Mouse (Mus musculus) hindbrain, embryonic 11.5 days (tissue): ENCODE measurements around the gene Dcbld2. TPM values are rescaled to one million over a fixed set of nuclear protein-coding genes. Genes with fewer than 3 reads are reported as not detected.

Source experiments
- ATAC-seq: fragments of 200-750 bp; cut with Nextera tagmentation; 2 replicates; pipeline ENCODE4 v1.8.0; 2017; ENCODE audit warnings: mild to moderate bottlenecking, moderate TSS enrichment, moderate library complexity; ENCODE audit not compliant: low FRiP score
- DNase-seq: peaks from one replicate; pipeline ENCODE4 v3.0.0-alpha.2; 2015; ENCODE audit warnings: low spot score
- H3K27ac ChIP-seq: fragments of 300-500 bp; sonication (generic); 2 replicates; pipeline ENCODE4 v1.5.1; 2014; ENCODE audit warnings: mild to moderate bottlenecking, low read depth, low read length
- H3K27me3 ChIP-seq: fragments of 300-500 bp; sonication (generic); 2 replicates; pipeline ENCODE4 v1.6.1; 2014; ENCODE audit warnings: mild to moderate bottlenecking, low read length, moderate library complexity, mixed read lengths; ENCODE audit not compliant: control insufficient read depth, insufficient read depth
- H3K36me3 ChIP-seq: fragments of 300-500 bp; sonication (generic); 2 replicates; pipeline ENCODE4 v1.6.1; 2014; ENCODE audit warnings: mild to moderate bottlenecking, low read length, moderate library complexity, mixed read lengths; ENCODE audit not compliant: control insufficient read depth, insufficient read depth
- H3K4me1 ChIP-seq: fragments of 300-500 bp; sonication (generic); replicated peaks from 2 replicates; pipeline ENCODE4 v1.6.1; 2014; ENCODE audit warnings: low read length, mixed read lengths; ENCODE audit not compliant: control insufficient read depth, insufficient read depth
- H3K4me2 ChIP-seq: fragments of 300-500 bp; sonication (generic); replicated peaks from 2 replicates; pipeline ENCODE4 v1.6.1; 2014; ENCODE audit warnings: mild to moderate bottlenecking, low read depth, low read length
- H3K4me3 ChIP-seq: fragments of 300-500 bp; sonication (generic); 2 replicates; pipeline ENCODE4 v1.5.1; 2014; ENCODE audit warnings: low read depth, low read length
- H3K9ac ChIP-seq: fragments of 300-500 bp; sonication (generic); 2 replicates; pipeline ENCODE4 v1.6.1; 2014; ENCODE audit warnings: low read depth, low read length
- H3K9me3 ChIP-seq: fragments of 300-500 bp; sonication (generic); 2 replicates; pipeline ENCODE4 v1.6.1; 2016; ENCODE audit warnings: low read length; ENCODE audit not compliant: control insufficient read depth
- WGBS: fragments of 180-500 bp; shearing (Covaris S2); extraction: QIAGEN DNeasy Blood & Tissue Kit; methylation state at CpG from one replicate; pipeline ENCODE4 v1.1.7; 2014; 5-methylcytosine and 5-hydroxymethylcytosine counted together
- polyA plus RNA-seq: library from polyadenylated mRNA; unstranded; fragments of >200 nt; fragmentation: Nextera tagmentation; extraction: Ambion mirVana; gene quantifications from 2 replicates; pipeline ENCODE4 v1.2.1, GENCODE M21; 2014

Dcbld2 gene
- polyA plus RNA-seq, 1 experiment from 2014 or later: 16.7 TPM

GRCm38 (mm10) chr16:58401079-58401478 is 7.2 kb upstream of the Dcbld2 start:
- Histone ChIP-seq H3K27me3 (no peaks in the 10 kb centered on the region), H3K27ac (no peak overlapping the region), H3K4me2 (no peak overlapping the region), H3K9ac (no peak overlapping the region), H3K9me3 (no peaks in the 10 kb centered on the region), H3K36me3 (no peaks in the 10 kb centered on the region), H3K4me1 (0 out of 2 replicates have a peak, but pooled peaks cover 2% of the 10 kb centered on the region), H3K4me3 (no peak overlapping the region)
- ATAC-seq (no peak), DNase-seq (no peak)
- 56% methylated on average over 2 of the region's 2 CpGs for WGBS

- Histone ChIP-seq H3K4me1 (0 out of 2 replicates have a peak, but pooled peaks cover 2% of the 10 kb centered on the region), H3K4me3 (no peak overlapping the region), H3K9ac (no peak overlapping the region), H3K9me3 (no peaks in the 10 kb centered on the region), H3K27ac (no peak overlapping the region), H3K27me3 (no peaks in the 10 kb centered on the region), H3K36me3 (no peaks in the 10 kb centered on the region), H3K4me2 (no peak overlapping the region)
- ATAC-seq (no peak), DNase-seq (no peak)
- WGBS: 61% methylated on average over 7 of the region's 7 CpGs
These were observed 3.6 kb upstream of the Dcbld2 start for GRCm38 (mm10) chr16:58404665-58405064.

GRCm38 (mm10) chr16:58405271-58405670 is 3.0 kb upstream of the Dcbld2 start:
- Histone ChIP-seq H3K4me3 (no peak overlapping the region), H3K9ac (no peak overlapping the region), H3K4me2 (no peak overlapping the region), H3K36me3 (no peaks in the 10 kb centered on the region), H3K27ac (no peak overlapping the region), H3K4me1 (0 out of 2 replicates have a peak, but pooled peaks cover 2% of the 10 kb centered on the region), H3K9me3 (no peaks in the 10 kb centered on the region), H3K27me3 (no peaks in the 10 kb centered on the region)
- 88% methylated on average over 4 of the region's 4 CpGs for WGBS
- DNase-seq (no peak), ATAC-seq (no peak)

GRCm38 (mm10) chr16:58408487-58409281 is 441 bp downstream of the Dcbld2 start:
- Histone ChIP-seq H3K9me3 (no peaks in the 10 kb centered on the region), H3K4me1 (no peaks in the 10 kb centered on the region), H3K27me3 (no peaks in the 10 kb centered on the region), H3K4me2 (peak overlapping the region; percentile 56), H3K36me3 (no peaks in the 10 kb centered on the region), H3K27ac (peak overlapping the region; percentile 86), H3K9ac (peak overlapping the region; percentile 73), H3K4me3 (peak overlapping the region; percentile 61)
- DNase-seq (peak; percentile 59), ATAC-seq (peak; percentile 72)
- under 1% methylated on average over 42 of the region's 89 CpGs for WGBS

GRCm38 (mm10) chr16:58409825-58410224 is 1.6 kb downstream of the Dcbld2 start:
- peak overlapping the region; percentile 61 for H3K4me3 ChIP-seq
- ATAC-seq: no peak
- H3K9ac ChIP-seq: no peak overlapping the region; the same call in 1 of the 2 replicates
- no peaks in the 10 kb centered on the region for H3K9me3 ChIP-seq
- WGBS: 51% methylated on average over 7 of the region's 7 CpGs
- DNase-seq: no peak
- no peaks in the 10 kb centered on the region for H3K27me3 ChIP-seq
- H3K27ac ChIP-seq: no peak overlapping the region
- H3K36me3 ChIP-seq: no peaks in the 10 kb centered on the region
- no peaks in the 10 kb centered on the region for H3K4me1 ChIP-seq
- peak overlapping the region; percentile 56 for H3K4me2 ChIP-seq

GRCm38 (mm10) chr16:58414801-58415200 is 6.6 kb downstream of the Dcbld2 start:
- Histone ChIP-seq H3K9me3 (no peaks in the 10 kb centered on the region), H3K27ac (no peak overlapping the region), H3K36me3 (no peaks in the 10 kb centered on the region), H3K4me3 (no peak overlapping the region), H3K4me2 (no peak overlapping the region), H3K27me3 (no peaks in the 10 kb centered on the region), H3K9ac (no peak overlapping the region), H3K4me1 (no peaks in the 10 kb centered on the region)
- DNase-seq (no peak), ATAC-seq (no peak)
- WGBS: 95% methylated on average over 4 of the region's 4 CpGs

- 100% methylated on average over 2 of the region's 2 CpGs for WGBS
- Histone ChIP-seq H3K4me1 (no peaks in the 10 kb centered on the region), H3K4me2 (no peak overlapping the region), H3K36me3 (no peaks in the 10 kb centered on the region), H3K9me3 (no peaks in the 10 kb centered on the region), H3K27me3 (no peaks in the 10 kb centered on the region), H3K4me3 (no peak overlapping the region), H3K27ac (no peak overlapping the region), H3K9ac (no peak overlapping the region)
- ATAC-seq (peak; percentile 23; the same call in 1 of the 2 replicates), DNase-seq (no peak)
These were observed 7.3 kb downstream of the Dcbld2 start for GRCm38 (mm10) chr16:58415500-58415899.

GRCm38 (mm10) chr16:58421696-58422354 is 13.6 kb downstream of the Dcbld2 start:
- no peak overlapping the region for H3K9ac ChIP-seq
- H3K4me2 ChIP-seq: no peak overlapping the region
- DNase-seq (no peak), ATAC-seq (no peak)
- H3K4me1 ChIP-seq: no peaks in the 10 kb centered on the region
- no peaks in the 10 kb centered on the region for H3K27me3 ChIP-seq
- no peaks in the 10 kb centered on the region for H3K9me3 ChIP-seq
- WGBS: 62% methylated on average over 11 of the region's 11 CpGs
- H3K27ac ChIP-seq: no peak overlapping the region
- no peak overlapping the region for H3K4me3 ChIP-seq
- 0 out of 2 replicates have a peak, but pooled peaks cover 3% of the 10 kb centered on the region for H3K36me3 ChIP-seq
